Mouse (Mus musculus): Measurements from ENCODE around the gene Olfr1406. TPM values are rescaled to one million over a fixed set of nuclear protein-coding genes. Genes with fewer than 3 reads are reported as not detected.
"Not testable (repeated sequence)": the region's sequence is repeated elsewhere in the genome, so short reads cannot be mapped to it uniquely, and the experiment has no call there.

Gene Olfr1406
- not detected in 2 replicates for polyA plus RNA-seq (2015; fragmentation: Nextera tagmentation; extraction: Ambion mirVana)

- ATAC-seq (replicated peaks) = no peak
- Histone ChIP-seq H3K36me3 (replicated peaks) (no peaks in the 10 kb centered on the region), H3K9me3 (no peaks in the 10 kb centered on the region), H3K4me2 (no peak within 1 kb of the TSS), H3K4me1 (no peaks in the 10 kb centered on the region), H3K4me3 (no peak within 1 kb of the TSS), H3K9ac (no peak within 1 kb of the TSS), H3K27ac (no peak within 1 kb of the TSS), H3K27me3 (replicated peaks) (no peaks in the 10 kb centered on the region)
- 64% methylated on average over 3 of the region's 3 CpGs for WGBS
Measured at GRCm38 (mm10) chr1:173190540-173190939, at the start of gene Olfr1406. Gene Olfr1406, minus strand, starts transcription at chr1:173190640.

GRCm38 (mm10) chr1:173237004-173237403 lies 46.6 kb upstream of the Olfr1406 start:
- WGBS = 87% methylated on average over 1 of the region's 1 CpGs
- H3K27ac ChIP-seq; ATAC-seq (replicated peaks): not testable (repeated sequence)

DNA sequence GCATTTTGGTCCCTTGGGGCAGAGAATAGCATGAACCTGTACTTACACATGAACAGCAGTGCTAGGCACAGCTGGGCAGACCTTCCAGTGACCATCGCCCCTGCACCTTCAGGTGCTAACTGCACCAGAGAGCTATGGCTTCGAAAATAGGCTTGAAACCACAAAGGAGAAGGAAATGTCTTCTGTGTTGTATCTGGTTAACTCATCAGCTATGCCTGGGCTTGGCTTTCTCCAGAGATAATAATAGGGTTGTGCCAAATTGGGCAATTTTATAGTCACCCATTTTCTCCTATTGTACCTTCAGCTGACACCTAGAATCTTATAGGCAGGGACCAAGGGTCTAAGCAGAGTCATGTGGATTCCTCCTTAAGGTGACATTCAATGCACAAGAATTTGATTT lies 36.6 kb upstream of the Olfr1406 start, which contains the start of gene Fcer1a:
Fcer1a (minus strand) TSS at position 134 of the 400 bp plus-strand sequence.
- no peaks in the 10 kb centered on the region for H3K36me3 ChIP-seq (replicated peaks)
- no peak within 1 kb of the TSS for H3K9ac ChIP-seq
- H3K4me1 ChIP-seq = no peaks in the 10 kb centered on the region
- H3K4me2 ChIP-seq = no peak within 1 kb of the TSS
- ATAC-seq (replicated peaks) = no peak
- no peak within 1 kb of the TSS for H3K27ac ChIP-seq
- no peaks in the 10 kb centered on the region for H3K27me3 ChIP-seq (replicated peaks)
- no peak within 1 kb of the TSS for H3K4me3 ChIP-seq
- no peaks in the 10 kb centered on the region for H3K9me3 ChIP-seq
- 92% methylated on average over 2 of the region's 2 CpGs for WGBS

More at GRCm38 (mm10) chr1:173237004-173237403, 46.6 kb upstream of the Olfr1406 start:
- not testable (repeated sequence) for H3K4me1 ChIP-seq; H3K4me2 ChIP-seq; H3K4me3 ChIP-seq; H3K27me3 ChIP-seq (replicated peaks); H3K9me3 ChIP-seq; H3K9ac ChIP-seq; H3K36me3 ChIP-seq (replicated peaks)

DNA sequence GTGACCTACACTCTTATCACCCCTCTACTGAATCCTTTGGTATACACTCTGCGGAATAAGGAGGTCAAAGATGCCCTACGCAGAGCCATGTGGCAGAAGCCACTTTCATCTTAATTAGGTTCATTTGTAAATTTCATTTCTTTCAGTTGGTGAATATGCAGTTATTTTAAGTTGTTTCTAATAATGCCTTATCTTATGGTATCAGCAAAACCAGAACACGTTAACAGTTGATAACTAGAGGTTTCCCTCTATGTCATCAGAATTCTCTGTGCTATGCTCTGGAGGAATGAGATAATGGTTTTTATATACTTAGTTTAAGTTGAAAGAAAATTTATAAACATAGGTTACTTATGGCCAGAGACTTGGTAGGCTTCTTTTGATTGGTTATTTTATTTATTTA lies 26.0 kb upstream of the Olfr1406 start:
- H3K9me3 ChIP-seq = no peaks in the 10 kb centered on the region
- H3K36me3 ChIP-seq (replicated peaks) = no peaks in the 10 kb centered on the region
- no peaks in the 10 kb centered on the region for H3K27me3 ChIP-seq (replicated peaks)
- no peak overlapping the region for H3K4me3 ChIP-seq
- ATAC-seq (replicated peaks) = no peak
- 95% methylated on average over 3 of the region's 3 CpGs for WGBS
- no peaks in the 10 kb centered on the region for H3K4me1 ChIP-seq
- H3K27ac ChIP-seq = no peak overlapping the region
- no peak overlapping the region for H3K4me2 ChIP-seq
- no peak overlapping the region for H3K9ac ChIP-seq

DNA sequence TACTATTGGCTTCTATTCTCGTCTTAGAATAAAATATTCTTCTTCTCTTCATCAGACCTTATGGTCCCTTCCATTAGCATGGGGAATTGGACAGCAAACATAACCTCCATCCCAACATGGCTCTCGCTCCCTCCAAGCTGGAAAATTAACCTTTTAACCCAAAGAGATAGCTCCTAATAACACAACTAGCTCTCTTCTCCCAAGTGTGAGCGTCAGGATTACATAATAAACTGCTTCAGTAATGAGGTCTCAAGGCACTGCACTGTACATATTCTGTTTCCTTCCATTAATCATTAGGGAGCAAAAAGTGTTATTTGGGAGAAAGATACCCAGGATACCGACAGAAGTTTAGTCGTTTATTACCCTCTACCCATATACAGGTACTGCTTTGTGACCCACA lies 21.7 kb upstream of the Olfr1406 start, which contains the start of gene Olfr1404:
Olfr1404 (plus strand) TSS at position 301 of the 400 bp plus-strand sequence.
- WGBS = 82% methylated on average over 5 of the region's 5 CpGs
- Histone ChIP-seq H3K9ac (no peak within 1 kb of the TSS), H3K4me3 (no peak within 1 kb of the TSS), H3K27ac (no peak within 1 kb of the TSS), H3K4me1 (no peaks in the 10 kb centered on the region), H3K4me2 (no peak within 1 kb of the TSS), H3K9me3 (no peaks in the 10 kb centered on the region), H3K36me3 (replicated peaks) (no peaks in the 10 kb centered on the region), H3K27me3 (replicated peaks) (no peaks in the 10 kb centered on the region)
- no peak for ATAC-seq (replicated peaks)

GRCm38 (mm10) chr1:173197508-173197907 lies 7.1 kb upstream of the Olfr1406 start, which contains the start of gene Olfr218:
Gene Olfr218, plus strand, starts transcription at chr1:173197808.
- Histone ChIP-seq H3K27me3 (replicated peaks) (no peaks in the 10 kb centered on the region), H3K27ac (no peak within 1 kb of the TSS), H3K4me3 (no peak within 1 kb of the TSS), H3K4me1 (no peaks in the 10 kb centered on the region), H3K9ac (no peak within 1 kb of the TSS), H3K36me3 (replicated peaks) (no peaks in the 10 kb centered on the region), H3K9me3 (no peaks in the 10 kb centered on the region), H3K4me2 (no peak within 1 kb of the TSS)
- no peak for ATAC-seq (replicated peaks)
- WGBS = 64% methylated on average over 5 of the region's 5 CpGs

DNA sequence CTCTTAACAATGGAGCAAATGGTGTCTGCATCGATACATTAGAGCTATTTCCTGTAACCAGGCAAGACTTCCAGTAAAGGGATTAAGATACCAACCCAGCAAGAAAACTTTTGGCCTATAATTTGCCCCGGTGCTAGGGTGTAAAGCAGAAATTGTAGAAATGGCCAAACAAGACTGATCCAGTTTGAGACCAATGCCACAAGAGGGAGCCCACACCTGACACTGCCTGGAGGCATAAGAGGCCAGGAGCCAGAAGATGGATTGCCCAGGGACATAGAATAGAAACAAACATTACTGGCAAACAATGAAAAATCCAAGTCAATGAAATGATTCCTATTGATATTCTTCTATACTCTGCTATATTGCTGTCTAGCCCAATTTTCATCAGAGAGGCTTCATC lies 5.9 kb upstream of the Olfr1406 start:
- H3K9me3 ChIP-seq = no peaks in the 10 kb centered on the region
- no peak overlapping the region for H3K4me3 ChIP-seq
- ATAC-seq (replicated peaks) = no peak
- no peaks in the 10 kb centered on the region for H3K36me3 ChIP-seq (replicated peaks)
- H3K27me3 ChIP-seq (replicated peaks) = no peaks in the 10 kb centered on the region
- no peak overlapping the region for H3K9ac ChIP-seq
- H3K27ac ChIP-seq = no peak overlapping the region
- no peaks in the 10 kb centered on the region for H3K4me1 ChIP-seq
- no peak overlapping the region for H3K4me2 ChIP-seq
- WGBS = 89% methylated on average over 2 of the region's 2 CpGs

DNA sequence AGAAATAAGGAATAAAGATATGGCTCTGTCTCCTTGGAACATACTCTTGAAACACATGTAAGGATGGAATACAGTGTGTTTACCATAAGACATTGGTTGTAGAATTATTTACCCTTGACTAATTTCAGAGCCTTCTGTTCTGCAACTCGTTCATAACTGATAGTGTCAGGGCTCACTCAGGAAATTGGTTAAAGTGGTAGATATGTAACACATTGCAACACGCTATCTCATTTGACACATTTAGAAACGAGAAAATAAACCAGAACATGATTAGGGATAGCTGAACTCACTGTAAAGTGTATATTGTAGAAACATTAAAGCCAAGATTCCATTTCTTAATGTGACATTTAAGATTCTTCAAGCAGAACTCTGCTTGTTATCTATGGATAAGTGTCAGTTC lies 1.6 kb upstream of the Olfr1406 start:
- no peak for ATAC-seq (replicated peaks)
- Histone ChIP-seq H3K4me3 (no peak overlapping the region), H3K27ac (no peak overlapping the region), H3K4me2 (no peak overlapping the region), H3K36me3 (replicated peaks) (no peaks in the 10 kb centered on the region), H3K4me1 (no peaks in the 10 kb centered on the region), H3K9ac (no peak overlapping the region), H3K9me3 (no peaks in the 10 kb centered on the region), H3K27me3 (replicated peaks) (no peaks in the 10 kb centered on the region)
- 84% methylated on average over 3 of the region's 3 CpGs for WGBS

DNA sequence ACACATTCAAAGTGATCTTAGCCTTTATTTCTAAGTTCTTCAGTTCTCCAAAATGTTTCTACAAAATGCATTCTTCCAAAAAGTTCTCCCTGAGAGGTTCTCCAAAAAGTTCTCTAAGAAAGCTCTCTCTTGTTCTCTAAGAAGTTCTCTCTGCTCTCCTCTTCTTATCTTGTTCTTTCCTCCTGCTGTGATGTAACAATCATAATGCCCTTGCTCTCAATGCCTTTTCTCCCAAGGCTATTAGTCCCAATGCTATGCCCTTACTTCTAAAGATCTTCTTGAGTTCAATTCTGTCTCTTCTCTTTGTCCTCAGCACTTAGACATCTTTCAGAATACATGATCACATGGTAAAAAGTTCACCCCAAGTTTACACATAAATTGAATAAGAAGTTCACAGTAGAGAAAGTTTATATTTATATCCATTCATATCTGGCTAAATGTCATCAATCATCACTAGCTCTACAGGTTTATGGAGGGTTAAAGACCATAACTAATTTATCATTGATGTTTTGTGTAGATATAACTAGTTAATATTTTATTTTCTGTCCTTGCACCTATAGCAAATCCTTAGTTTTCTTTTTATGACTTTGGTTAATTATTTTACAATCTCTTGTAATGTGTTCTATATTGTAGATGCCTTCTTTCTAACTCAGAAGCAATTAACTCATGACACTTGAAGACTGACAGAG lies 16.1 kb downstream of the Olfr1406 start:
- H3K27me3 ChIP-seq (replicated peaks) = no peaks in the 10 kb centered on the region
- H3K4me3 ChIP-seq = no peak overlapping the region
- no peak overlapping the region for H3K27ac ChIP-seq
- no peak overlapping the region for H3K9ac ChIP-seq
- no peak overlapping the region for H3K4me2 ChIP-seq
- no peaks in the 10 kb centered on the region for H3K9me3 ChIP-seq
- H3K4me1 ChIP-seq = no peaks in the 10 kb centered on the region
- no peak for ATAC-seq (replicated peaks)
- H3K36me3 ChIP-seq (replicated peaks) = no peaks in the 10 kb centered on the region

DNA sequence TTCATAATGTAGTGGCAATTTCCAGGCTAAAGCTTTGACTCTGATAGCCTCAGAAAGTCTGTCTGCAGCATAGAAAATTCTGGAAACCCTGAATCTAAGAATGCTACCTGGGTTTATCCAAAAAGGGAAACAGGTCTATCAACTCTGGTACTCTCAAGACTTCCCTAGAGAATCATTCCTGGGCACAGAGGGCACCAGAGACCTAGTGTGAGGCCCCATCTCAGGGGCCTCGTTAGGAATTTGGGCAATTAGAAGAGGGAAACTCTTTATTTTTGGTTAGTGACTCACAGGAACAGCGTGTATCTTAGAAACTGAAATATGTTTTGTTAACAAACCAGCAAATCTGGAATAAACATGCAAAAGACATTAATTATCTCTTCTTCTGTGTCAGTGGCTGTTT lies 53.2 kb downstream of the Olfr1406 start, which contains the start of gene Olfr1408:
Olfr1408 (minus strand) TSS at position 101 of the 400 bp plus-strand sequence.
- no peak within 1 kb of the TSS for H3K27ac ChIP-seq
- no peaks in the 10 kb centered on the region for H3K9me3 ChIP-seq
- H3K4me3 ChIP-seq = no peak within 1 kb of the TSS
- no peak within 1 kb of the TSS for H3K9ac ChIP-seq
- no peak within 1 kb of the TSS for H3K4me2 ChIP-seq
- 91% methylated on average over 2 of the region's 2 CpGs for WGBS
- no peaks in the 10 kb centered on the region for H3K4me1 ChIP-seq
- no peaks in the 10 kb centered on the region for H3K27me3 ChIP-seq (replicated peaks)
- no peaks in the 10 kb centered on the region for H3K36me3 ChIP-seq (replicated peaks)
- no peak for ATAC-seq (replicated peaks)

Other genes starting within 250 kb of the Olfr1406 start
- not detected in 2 replicates for gene Olfr16, start 240.2 kb downstream of the Olfr1406 start, polyA plus RNA-seq (2015; fragmentation: Nextera tagmentation; extraction: Ambion mirVana)
- not detected in 2 replicates for gene Olfr1408, start 53.3 kb downstream of the Olfr1406 start, polyA plus RNA-seq (2015; fragmentation: Nextera tagmentation; extraction: Ambion mirVana)
- gene Olfr218, start 7.2 kb upstream of the Olfr1406 start, polyA plus RNA-seq (2015; fragmentation: Nextera tagmentation; extraction: Ambion mirVana) = not detected in 2 replicates
- not detected in 2 replicates for gene Olfr1404, start 21.8 kb upstream of the Olfr1406 start, polyA plus RNA-seq (2015; fragmentation: Nextera tagmentation; extraction: Ambion mirVana)
- not detected in 2 replicates for gene Fcer1a, start 36.6 kb upstream of the Olfr1406 start, polyA plus RNA-seq (2015; fragmentation: Nextera tagmentation; extraction: Ambion mirVana)
- gene Olfr418, start 75.4 kb upstream of the Olfr1406 start, polyA plus RNA-seq (2015; fragmentation: Nextera tagmentation; extraction: Ambion mirVana) = not detected in 2 replicates
- not detected in 2 replicates for gene Mptx2, start 87.1 kb upstream of the Olfr1406 start, polyA plus RNA-seq (2015; fragmentation: Nextera tagmentation; extraction: Ambion mirVana)
- 20.2 and 22.4 TPM in 2 replicates for gene Ackr1, start 143.1 kb upstream of the Olfr1406 start, polyA plus RNA-seq (2015; fragmentation: Nextera tagmentation; extraction: Ambion mirVana)
- 1.5 TPM in 2 replicates for gene Aim2, start 160.2 kb upstream of the Olfr1406 start, polyA plus RNA-seq (2015; fragmentation: Nextera tagmentation; extraction: Ambion mirVana)
- 76.6 and 83.1 TPM in 2 replicates for gene Cadm3, start 177.1 kb upstream of the Olfr1406 start, polyA plus RNA-seq (2015; fragmentation: Nextera tagmentation; extraction: Ambion mirVana)

Data from midbrain, embryonic 15.5 days (tissue).